Mouse (Mus musculus): Measurements from ENCODE around the gene Lmln. TPM values are rescaled to one million over a fixed set of nuclear protein-coding genes. Genes with fewer than 3 reads are reported as not detected.

Lmln gene
- polyA plus RNA-seq, 1 experiment, result 1.3 TPM

GRCm38 (mm10) chr16:33019117-33019770 lies 43.1 kb upstream of the Lmln start:
- TF ChIP-seq CTCF (IDR thresholded peaks at IDR 0.05; ENCODE audit: extremely low read depth, insufficient read depth, insufficient read length, insufficient replicate concordance), result no peak
- TF ChIP-seq POLR2A (IDR thresholded peaks at IDR 0.05; ENCODE audit: low read depth, low read length), result no peak
- no peak overlapping the region for H3K4me3 ChIP-seq (ENCODE audit: extremely low read depth, insufficient read depth, insufficient read length)
- no peak overlapping the region for H3K27ac ChIP-seq (ENCODE audit: insufficient read depth, low read length)
- WGBS, result 91% methylated on average over 21 of the region's 21 CpGs
- no peaks in the 10 kb centered on the region; the same call in 1 of the 2 replicates for H3K4me1 ChIP-seq (ENCODE audit: control insufficient read depth, insufficient read depth, insufficient read length)
- no peak for DNase-seq (ENCODE audit: low read depth in 1 of 2, low spot score in 2 of 2)
- no peaks in the 10 kb centered on the region for H3K27me3 ChIP-seq (ENCODE audit: control insufficient read depth, insufficient read depth, low read length)
- H3K36me3 ChIP-seq (ENCODE audit: control insufficient read depth, insufficient read depth, low read length), result peaks cover 5% of the 10 kb centered on the region

DNA sequence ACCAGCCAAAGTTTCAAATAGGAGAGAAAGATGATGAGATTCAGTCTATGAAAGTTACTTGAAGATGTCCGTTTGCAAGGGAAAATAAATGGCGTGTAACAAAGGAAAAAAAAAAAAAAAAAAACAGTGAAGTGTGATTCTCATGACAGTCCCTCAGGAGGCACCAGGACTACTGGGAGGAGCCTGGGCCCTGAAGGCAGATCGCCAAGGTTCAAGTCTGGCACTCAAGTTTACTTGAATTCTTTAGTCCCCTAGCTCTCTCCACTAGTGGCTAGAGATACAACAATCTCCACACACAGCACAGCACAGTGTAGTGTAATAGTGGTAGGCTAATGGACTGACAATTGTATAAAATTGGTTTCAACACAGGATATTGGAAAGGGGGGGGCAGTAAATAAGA lies 40.9 kb upstream of the Lmln start:
- no peak overlapping the region for H3K27ac ChIP-seq (ENCODE audit: insufficient read depth, low read length)
- no peaks in the 10 kb centered on the region; the same call in 1 of the 2 replicates for H3K4me1 ChIP-seq (ENCODE audit: control insufficient read depth, insufficient read depth, insufficient read length)
- 70% methylated on average over 3 of the region's 3 CpGs for WGBS
- H3K27me3 ChIP-seq (ENCODE audit: control insufficient read depth, insufficient read depth, low read length), result no peaks in the 10 kb centered on the region
- no peak for DNase-seq (ENCODE audit: low read depth in 1 of 2, low spot score in 2 of 2)
- H3K4me3 ChIP-seq (ENCODE audit: extremely low read depth, insufficient read depth, insufficient read length), result no peak overlapping the region
- no peaks in the 10 kb centered on the region for H3K36me3 ChIP-seq (ENCODE audit: control insufficient read depth, insufficient read depth, low read length)
- TF ChIP-seq POLR2A (IDR thresholded peaks at IDR 0.05; ENCODE audit: low read depth, low read length) (no peak), CTCF (IDR thresholded peaks at IDR 0.05; ENCODE audit: extremely low read depth, insufficient read depth, insufficient read length, insufficient replicate concordance) (no peak)

GRCm38 (mm10) chr16:33023750-33024149 lies 38.6 kb upstream of the Lmln start:
- peak; percentile 52 to 81 for DNase-seq (ENCODE audit: low read depth in 1 of 2, low spot score in 2 of 2)
- 2% methylated on average over 4 of the region's 4 CpGs for WGBS
- Histone ChIP-seq H3K27me3 (ENCODE audit: control insufficient read depth, insufficient read depth, low read length) (no peaks in the 10 kb centered on the region), H3K27ac (ENCODE audit: insufficient read depth, low read length) (no peak overlapping the region), H3K36me3 (ENCODE audit: control insufficient read depth, insufficient read depth, low read length) (no peaks in the 10 kb centered on the region), H3K4me1 (ENCODE audit: control insufficient read depth, insufficient read depth, insufficient read length) (no peaks in the 10 kb centered on the region), H3K4me3 (ENCODE audit: extremely low read depth, insufficient read depth, insufficient read length) (no peak overlapping the region)
- TF ChIP-seq CTCF (IDR thresholded peaks at IDR 0.05; ENCODE audit: extremely low read depth, insufficient read depth, insufficient read length, insufficient replicate concordance), result peak; percentile 94; the same call in 1 of the 2 replicates
- no peak for TF ChIP-seq POLR2A (IDR thresholded peaks at IDR 0.05; ENCODE audit: low read depth, low read length)

- no peaks in the 10 kb centered on the region for H3K4me1 ChIP-seq (ENCODE audit: control insufficient read depth, insufficient read depth, insufficient read length)
- TF ChIP-seq POLR2A (IDR thresholded peaks at IDR 0.05; ENCODE audit: low read depth, low read length) (no peak), CTCF (IDR thresholded peaks at IDR 0.05; ENCODE audit: extremely low read depth, insufficient read depth, insufficient read length, insufficient replicate concordance) (no peak)
- WGBS, result 72% methylated on average over 8 of the region's 8 CpGs
- no peak for DNase-seq (ENCODE audit: low read depth in 1 of 2, low spot score in 2 of 2)
- H3K36me3 ChIP-seq (ENCODE audit: control insufficient read depth, insufficient read depth, low read length), result no peaks in the 10 kb centered on the region
- H3K27me3 ChIP-seq (ENCODE audit: control insufficient read depth, insufficient read depth, low read length), result no peaks in the 10 kb centered on the region
- no peak overlapping the region for H3K4me3 ChIP-seq (ENCODE audit: extremely low read depth, insufficient read depth, insufficient read length)
- H3K27ac ChIP-seq (ENCODE audit: insufficient read depth, low read length), result no peak overlapping the region
Measured at GRCm38 (mm10) chr16:33024456-33025104, 37.7 kb upstream of the Lmln start.

DNA sequence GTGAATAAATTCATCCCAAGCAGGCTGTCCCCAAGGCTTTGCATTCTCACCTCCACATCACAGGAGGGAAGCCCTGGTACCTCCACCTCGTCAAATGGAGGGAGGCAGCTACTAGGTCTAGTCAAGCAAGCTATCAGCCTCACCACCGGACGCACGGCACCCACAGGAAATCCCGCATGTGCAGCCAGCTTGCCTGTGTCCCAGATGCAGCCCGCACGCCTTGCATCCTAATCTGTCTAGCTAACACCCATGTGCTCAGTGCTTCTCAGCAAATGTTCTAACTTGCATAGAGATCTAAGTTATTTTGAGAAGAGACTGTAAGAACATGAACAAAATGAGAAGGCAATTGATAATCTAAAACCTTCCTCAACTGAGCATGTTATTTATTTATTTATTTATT lies 36.0 kb upstream of the Lmln start:
- Histone ChIP-seq H3K27me3 (ENCODE audit: control insufficient read depth, insufficient read depth, low read length) (no peaks in the 10 kb centered on the region), H3K4me3 (ENCODE audit: extremely low read depth, insufficient read depth, insufficient read length) (no peak overlapping the region), H3K36me3 (ENCODE audit: control insufficient read depth, insufficient read depth, low read length) (no peaks in the 10 kb centered on the region), H3K4me1 (ENCODE audit: control insufficient read depth, insufficient read depth, insufficient read length) (no peaks in the 10 kb centered on the region), H3K27ac (ENCODE audit: insufficient read depth, low read length) (no peak overlapping the region)
- DNase-seq (ENCODE audit: low read depth in 1 of 2, low spot score in 2 of 2), result no peak
- no peak for TF ChIP-seq CTCF (IDR thresholded peaks at IDR 0.05; ENCODE audit: extremely low read depth, insufficient read depth, insufficient read length, insufficient replicate concordance)
- 49% methylated on average over 7 of the region's 7 CpGs for WGBS

DNA sequence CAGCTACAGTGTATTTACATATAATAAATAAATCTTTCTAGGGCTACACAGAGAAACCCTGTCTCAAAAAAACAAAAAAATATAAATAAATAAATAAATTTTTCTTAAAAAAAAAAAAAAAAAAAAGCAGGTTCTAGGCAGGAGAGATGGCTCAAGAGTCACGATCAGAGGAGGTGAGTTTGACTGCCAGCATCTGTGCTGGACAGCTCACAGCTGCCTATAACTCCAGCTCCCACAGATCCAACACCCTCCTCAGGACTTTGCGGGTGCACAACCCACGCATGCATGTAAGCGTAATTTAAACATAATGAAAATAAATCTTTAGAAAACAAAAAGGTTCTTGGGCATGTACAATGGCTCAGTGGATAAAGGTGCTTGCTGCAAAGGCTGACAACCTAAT lies 26.3 kb upstream of the Lmln start:
- 96% methylated on average over 4 of the region's 4 CpGs for WGBS
- H3K4me3 ChIP-seq (ENCODE audit: extremely low read depth, insufficient read depth, insufficient read length), result no peak overlapping the region
- H3K27me3 ChIP-seq (ENCODE audit: control insufficient read depth, insufficient read depth, low read length), result no peaks in the 10 kb centered on the region
- TF ChIP-seq CTCF (IDR thresholded peaks at IDR 0.05; ENCODE audit: extremely low read depth, insufficient read depth, insufficient read length, insufficient replicate concordance), result no peak
- no peak for TF ChIP-seq POLR2A (IDR thresholded peaks at IDR 0.05; ENCODE audit: low read depth, low read length)
- no peaks in the 10 kb centered on the region for H3K4me1 ChIP-seq (ENCODE audit: control insufficient read depth, insufficient read depth, insufficient read length)
- no peaks in the 10 kb centered on the region for H3K36me3 ChIP-seq (ENCODE audit: control insufficient read depth, insufficient read depth, low read length)
- no peak overlapping the region for H3K27ac ChIP-seq (ENCODE audit: insufficient read depth, low read length)
- DNase-seq (ENCODE audit: low read depth in 1 of 2, low spot score in 2 of 2), result no peak

DNA sequence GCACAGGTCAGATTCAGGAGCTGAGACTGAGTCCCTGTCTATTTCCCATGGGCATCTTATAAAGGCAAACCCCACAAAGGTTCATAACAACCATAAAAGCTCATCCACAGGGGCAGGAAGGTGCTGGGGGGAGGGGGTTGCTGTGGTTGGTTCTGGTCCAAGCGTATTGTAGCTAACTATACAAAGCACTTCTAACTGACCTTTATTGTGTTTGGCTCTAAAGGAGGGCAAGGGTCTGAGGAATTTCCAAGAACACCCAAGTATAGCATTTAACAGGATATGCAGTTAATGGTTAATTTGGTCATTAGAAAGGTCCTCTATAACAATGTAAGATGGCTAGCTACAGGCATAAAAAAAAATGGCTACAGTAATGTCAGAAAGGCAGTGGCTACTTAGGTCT lies 19.6 kb upstream of the Lmln start:
- no peak for TF ChIP-seq POLR2A (IDR thresholded peaks at IDR 0.05; ENCODE audit: low read depth, low read length)
- TF ChIP-seq CTCF (IDR thresholded peaks at IDR 0.05; ENCODE audit: extremely low read depth, insufficient read depth, insufficient read length, insufficient replicate concordance), result no peak
- Histone ChIP-seq H3K4me1 (ENCODE audit: control insufficient read depth, insufficient read depth, insufficient read length) (no peaks in the 10 kb centered on the region; the same call in 1 of the 2 replicates), H3K27me3 (ENCODE audit: control insufficient read depth, insufficient read depth, low read length) (no peaks in the 10 kb centered on the region), H3K27ac (ENCODE audit: insufficient read depth, low read length) (no peak overlapping the region), H3K36me3 (ENCODE audit: control insufficient read depth, insufficient read depth, low read length) (no peaks in the 10 kb centered on the region), H3K4me3 (ENCODE audit: extremely low read depth, insufficient read depth, insufficient read length) (no peak overlapping the region)
- WGBS, result 100% methylated on average over 1 of the region's 1 CpGs
- no peak for DNase-seq (ENCODE audit: low read depth in 1 of 2, low spot score in 2 of 2)
